Mouse (Mus musculus) kidney, postnatal 0 days (tissue): ENCODE measurements around the gene Mtor. TPM values are rescaled to one million over a fixed set of nuclear protein-coding genes. Genes with fewer than 3 reads are reported as not detected.

Experiments used
- ATAC-seq: fragments of 200-750 bp; cut with Nextera tagmentation; replicated peaks from 2 replicates; pipeline ENCODE4 v1.8.0; 2017; ENCODE audit warnings: low read depth, moderate number of reproducible peaks, moderate TSS enrichment, moderate library complexity; ENCODE audit not compliant: low FRiP score
- DNase-seq: peaks from one replicate; pipeline ENCODE4 v3.0.0-alpha.2; 2016; ENCODE audit warnings: low spot score
- H3K27ac ChIP-seq: fragments of 300-500 bp; sonication (generic); 2 replicates; pipeline ENCODE4 v1.5.1; 2014; ENCODE audit warnings: mild to moderate bottlenecking
- H3K27me3 ChIP-seq: fragments of 300-500 bp; sonication (generic); 2 replicates; pipeline ENCODE4 v1.6.1; 2014; ENCODE audit warnings: low read length, mixed read lengths; ENCODE audit not compliant: insufficient read depth
- H3K36me3 ChIP-seq: fragments of 300-500 bp; sonication (generic); 2 replicates; pipeline ENCODE4 v1.6.1; 2014; ENCODE audit warnings: low read length, mixed read lengths; ENCODE audit not compliant: insufficient read depth
- H3K4me1 ChIP-seq: fragments of 300-500 bp; sonication (generic); replicated peaks from 2 replicates; pipeline ENCODE4 v1.6.1; 2014; ENCODE audit warnings: antibody characterized with exemption, low read length, mixed read lengths; ENCODE audit not compliant: insufficient read depth
- H3K4me2 ChIP-seq: fragments of 300-500 bp; sonication (generic); 2 replicates; pipeline ENCODE4 v1.6.1; 2014; ENCODE audit warnings: mild to moderate bottlenecking, low read length, moderate library complexity, mixed read lengths
- H3K4me3 ChIP-seq: fragments of 300-500 bp; sonication (generic); replicated peaks from 2 replicates; pipeline ENCODE4 v1.5.1; 2014; ENCODE audit warnings: low read depth, low read length
- H3K9ac ChIP-seq: fragments of 300-500 bp; sonication (generic); 2 replicates; pipeline ENCODE4 v1.6.1; 2014; ENCODE audit warnings: low read depth, low read length
- H3K9me3 ChIP-seq: fragments of 300-500 bp; sonication (generic); replicated peaks from 2 replicates; pipeline ENCODE4 v1.6.1; 2016; ENCODE audit warnings: low read length, inconsistent platforms, mixed read lengths
- CTCF ChIP-seq: IDR thresholded peaks from 2 replicates; pipeline ENCODE4 v1.5.1; 2016; ENCODE audit warnings: antibody characterized with exemption, low read depth, mild to moderate bottlenecking, moderate library complexity
- WGBS: fragments of 180-500 bp; shearing (Covaris S2); extraction: QIAGEN DNeasy Blood & Tissue Kit; methylation state at CpG from one replicate; pipeline ENCODE4 v1.1.7; 2014; 5-methylcytosine and 5-hydroxymethylcytosine counted together
- polyA plus RNA-seq: library from polyadenylated mRNA; unstranded; fragments of >200 nt; fragmentation: Nextera tagmentation; extraction: Ambion mirVana; gene quantifications from 2 replicates; pipeline ENCODE4 v1.2.1, GENCODE M21; 2015

Mtor gene
- polyA plus RNA-seq, 1 experiment from 2014 or later, result 21.6 TPM

- Histone ChIP-seq H3K4me1 (no peaks in the 10 kb centered on the region), H3K4me3 (no peak overlapping the region), H3K36me3 (peaks cover 23% of the 10 kb centered on the region), H3K9ac (no peak overlapping the region), H3K27me3 (no peaks in the 10 kb centered on the region), H3K27ac (no peak overlapping the region), H3K9me3 (no peaks in the 10 kb centered on the region), H3K4me2 (no peak overlapping the region)
- DNase-seq (no peak), ATAC-seq (no peak)
- no peak for TF ChIP-seq CTCF
- 82% methylated on average over 8 of the region's 8 CpGs for WGBS
Observed at GRCm38 (mm10) chr4:148509450-148510084, 61.2 kb downstream of the Mtor start.

GRCm38 (mm10) chr4:148510691-148511090 is 62.3 kb downstream of the Mtor start:
- H3K4me1 ChIP-seq, result no peaks in the 10 kb centered on the region
- H3K9me3 ChIP-seq, result no peaks in the 10 kb centered on the region
- no peak overlapping the region for H3K4me3 ChIP-seq
- H3K27me3 ChIP-seq, result no peaks in the 10 kb centered on the region
- H3K27ac ChIP-seq, result no peak overlapping the region
- DNase-seq (no peak), ATAC-seq (no peak)
- H3K36me3 ChIP-seq, result peaks cover 29% of the 10 kb centered on the region
- H3K9ac ChIP-seq, result no peak overlapping the region
- 75% methylated on average over 4 of the region's 4 CpGs for WGBS
- no peak overlapping the region for H3K4me2 ChIP-seq
- no peak for TF ChIP-seq CTCF

- Histone ChIP-seq H3K4me2 (no peak overlapping the region), H3K9ac (no peak overlapping the region), H3K4me3 (no peak overlapping the region), H3K9me3 (no peaks in the 10 kb centered on the region), H3K27ac (no peak overlapping the region), H3K36me3 (peaks cover 27% of the 10 kb centered on the region), H3K4me1 (no peaks in the 10 kb centered on the region), H3K27me3 (no peaks in the 10 kb centered on the region)
- ATAC-seq (no peak), DNase-seq (no peak)
- TF ChIP-seq CTCF, result no peak
- WGBS, result 82% methylated on average over 4 of the region's 4 CpGs
Observed at GRCm38 (mm10) chr4:148511334-148511733, 62.9 kb downstream of the Mtor start.

GRCm38 (mm10) chr4:148513021-148513559 is 64.7 kb downstream of the Mtor start:
- WGBS, result 45% methylated on average over 6 of the region's 6 CpGs
- H3K4me3 ChIP-seq, result no peak overlapping the region
- no peak for ATAC-seq

GRCm38 (mm10) chr4:148515313-148515712 is 66.9 kb downstream of the Mtor start:
- 89% methylated on average over 2 of the region's 2 CpGs for WGBS
- Histone ChIP-seq H3K4me2 (no peak overlapping the region), H3K27ac (no peak overlapping the region), H3K9me3 (no peaks in the 10 kb centered on the region), H3K4me3 (no peak overlapping the region), H3K27me3 (no peaks in the 10 kb centered on the region), H3K9ac (no peak overlapping the region), H3K36me3 (peaks cover 31% of the 10 kb centered on the region; the same call in 1 of the 2 replicates), H3K4me1 (no peaks in the 10 kb centered on the region)
- no peak for DNase-seq
- no peak for ATAC-seq
- TF ChIP-seq CTCF, result peak; percentile 45

More at GRCm38 (mm10) chr4:148513021-148513559, 64.7 kb downstream of the Mtor start:
- no peak for DNase-seq
- no peak for TF ChIP-seq CTCF
- no peaks in the 10 kb centered on the region for H3K9me3 ChIP-seq
- H3K27ac ChIP-seq, result no peak overlapping the region
- no peaks in the 10 kb centered on the region for H3K27me3 ChIP-seq
- no peak overlapping the region for H3K9ac ChIP-seq
- no peak overlapping the region for H3K4me2 ChIP-seq
- peaks cover 37% of the 10 kb centered on the region for H3K36me3 ChIP-seq
- no peaks in the 10 kb centered on the region for H3K4me1 ChIP-seq

- H3K27ac ChIP-seq, result no peak overlapping the region
- DNase-seq (no peak), ATAC-seq (no peak)
- no peak for TF ChIP-seq CTCF
- peaks cover 39% of the 10 kb centered on the region for H3K36me3 ChIP-seq
- H3K4me1 ChIP-seq, result no peaks in the 10 kb centered on the region
- H3K9ac ChIP-seq, result no peak overlapping the region
- 56% methylated on average over 4 of the region's 4 CpGs for WGBS
- H3K27me3 ChIP-seq, result no peaks in the 10 kb centered on the region
- no peaks in the 10 kb centered on the region for H3K9me3 ChIP-seq
- no peak overlapping the region for H3K4me2 ChIP-seq
- H3K4me3 ChIP-seq, result no peak overlapping the region
Observed at GRCm38 (mm10) chr4:148517809-148518208, 69.4 kb downstream of the Mtor start.
